22 mouse cellular contexts compared by ENCODE assay signal in genomic region chr5:146955651-146956050, GRCm38 (mm10).
"Had no signal": no experiment of that assay in that cellular context is flagged by ENCODE, and none has a peak within 500 bp of the region (broad histone marks: within the 10 kb centered on the region; RNA-seq: fewer than 3 reads in every experiment).

No protein-coding gene starts in this region.

- H3K4me1 ChIP-seq: heart, embryonic 10.5 days; heart, embryonic 12.5 days; hindbrain, embryonic 10.5 days; hindbrain, embryonic 12.5 days; intestine, embryonic 15.5 days; limb, embryonic 13.5 days; limb, embryonic 15.5 days had no signal

- H3K4me2 ChIP-seq: heart, embryonic 12.5 days; hindbrain, embryonic 12.5 days; hindbrain, embryonic 14.5 days; intestine, embryonic 15.5 days; limb, embryonic 13.5 days; limb, embryonic 15.5 days had no signal

- H3K9me3 ChIP-seq: heart, embryonic 10.5 days; heart, embryonic 12.5 days; hindbrain, embryonic 10.5 days; hindbrain, embryonic 12.5 days; intestine, embryonic 15.5 days; limb, embryonic 13.5 days; limb, embryonic 15.5 days had no signal

- H3K27me3 ChIP-seq: heart, embryonic 12.5 days; hindbrain, embryonic 12.5 days; intestine, embryonic 15.5 days; limb, embryonic 13.5 days; limb, embryonic 15.5 days had no signal

- H3K4me3 ChIP-seq: heart, embryonic 10.5 days; heart, embryonic 12.5 days; hindbrain, embryonic 10.5 days; hindbrain, embryonic 12.5 days; intestine, embryonic 15.5 days; layer of hippocampus, adult 2 months; limb, embryonic 13.5 days; limb, embryonic 15.5 days had no signal

- ATAC-seq: hindbrain, embryonic 16.5 days; inflammation-experienced regulatory T-cells, adult 6 months; intestine, embryonic 15.5 days; intestine, postnatal 0 days had no signal

- H3K27ac ChIP-seq: heart, embryonic 10.5 days; hindbrain, embryonic 10.5 days; hindbrain, embryonic 12.5 days; hindbrain, embryonic 14.5 days; intestine, embryonic 15.5 days; limb, embryonic 13.5 days; limb, embryonic 15.5 days had no signal

- H3K9ac ChIP-seq: heart, embryonic 12.5 days; hindbrain, embryonic 12.5 days; hindbrain, embryonic 14.5 days; intestine, embryonic 15.5 days; limb, embryonic 13.5 days; limb, embryonic 15.5 days had no signal

- DNase-seq: gastrocnemius, postnatal 14 days; heart, adult 18-20 months; heart, postnatal 10 days; heart, postnatal 4 days; kidney, adult 18-20 months; kidney, adult 8-10 months; kidney, postnatal 10 days; kidney, postnatal 25 days; kidney, postnatal 4 days; left cerebral cortex, postnatal 4 days had no signal
